Mouse (Mus musculus): ENCODE results near the gene Fbxo27.
"Not testable (repeated sequence)": the region's sequence is repeated elsewhere in the genome, so short reads cannot be mapped to it uniquely, and the experiment has no call there.

The Fbxo27 gene

DNA sequence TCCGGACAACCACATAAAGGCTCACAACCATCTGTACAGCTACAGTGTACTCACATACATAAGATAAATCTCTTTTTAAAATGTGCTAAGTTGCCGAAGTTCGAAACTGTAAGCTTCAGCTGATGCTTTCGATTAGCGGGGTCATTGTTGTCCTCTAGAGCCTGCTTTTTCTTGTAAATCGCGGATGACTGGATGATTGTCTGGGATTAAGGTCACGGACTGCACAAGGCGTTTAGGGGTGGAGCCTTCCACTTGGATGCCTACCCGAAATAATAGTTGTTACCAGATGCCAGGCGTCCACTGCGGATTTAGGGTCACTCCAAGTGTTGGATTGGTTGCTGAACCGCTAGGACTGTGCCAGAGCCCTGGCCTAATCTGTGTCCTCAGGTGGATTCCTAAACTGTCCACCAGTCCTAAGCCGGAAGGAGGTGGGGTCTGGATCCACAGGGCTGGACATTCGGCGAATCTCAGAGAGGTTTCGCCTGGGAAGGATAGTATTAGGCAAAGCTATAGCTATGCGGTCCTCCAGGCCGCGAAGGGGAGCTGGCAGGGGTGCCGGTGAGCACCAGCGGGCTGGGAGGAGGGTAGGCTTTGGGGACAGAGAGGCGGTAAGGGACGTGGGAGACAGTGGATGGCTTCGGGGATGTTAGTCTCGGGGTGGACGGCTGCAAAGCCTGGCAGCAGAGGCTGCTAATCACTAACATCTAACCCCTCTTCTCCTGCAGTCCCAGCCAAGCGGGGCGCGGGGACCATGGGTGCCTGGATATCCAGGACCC, at the start of gene Fbxo27:
TSS of gene Fbxo27 (plus strand) at position 305 of the 776 bp plus-strand sequence.
- DNase-seq (ENCODE audit: low spot score): peak; percentile 15

DNA sequence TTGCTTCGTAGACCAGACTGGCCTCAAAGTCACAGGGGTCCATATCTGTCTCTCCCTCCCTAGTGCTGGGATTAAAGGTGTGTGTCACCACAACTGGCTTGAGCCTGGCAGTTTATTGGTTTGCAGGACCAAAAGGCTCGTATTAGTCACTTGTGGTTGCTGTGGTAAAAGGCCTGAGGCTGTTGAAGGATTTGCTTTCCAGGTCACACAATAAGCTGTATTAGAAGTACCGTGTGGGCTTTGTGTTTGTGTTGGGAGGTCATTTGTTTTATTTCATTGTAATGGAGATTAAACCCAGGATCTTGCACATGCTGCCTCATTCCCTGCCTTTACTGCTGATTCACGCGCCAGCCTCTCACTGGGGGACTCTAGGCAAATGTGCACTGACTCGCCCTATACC, 47.3 kb upstream of the Fbxo27 start:
- no peak for DNase-seq (ENCODE audit: low spot score)

- DNase-seq (ENCODE audit: low spot score): no peak
Measured at GRCm38 (mm10) chr7:28645947-28646475, 46.6 kb upstream of the Fbxo27 start.

GRCm38 (mm10) chr7:28647016-28647415, 45.6 kb upstream of the Fbxo27 start:
- DNase-seq (ENCODE audit: low spot score): no peak

- DNase-seq (ENCODE audit: low spot score): no peak
Measured at GRCm38 (mm10) chr7:28651157-28651556, 41.5 kb upstream of the Fbxo27 start.

DNA sequence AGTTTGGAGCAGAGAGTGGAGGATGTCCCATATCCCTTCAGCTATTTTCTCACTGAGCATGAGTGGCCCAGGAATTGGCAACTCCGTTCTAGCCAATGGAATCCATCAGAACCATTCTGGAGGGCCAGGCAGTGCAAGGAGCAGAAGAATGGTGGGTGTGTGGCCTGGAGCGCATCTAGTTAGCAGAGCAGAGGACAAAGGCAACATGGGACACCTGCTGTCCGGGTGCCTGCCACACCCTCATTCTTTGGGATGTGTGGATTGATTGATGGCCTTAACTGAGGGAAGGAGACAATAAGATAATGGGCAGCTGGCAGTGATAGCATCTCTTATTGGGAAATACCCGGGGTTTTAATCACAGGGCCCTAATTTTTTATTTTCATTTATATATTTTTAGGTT, 36.2 kb upstream of the Fbxo27 start:
- DNase-seq (ENCODE audit: low spot score): no peak

DNA sequence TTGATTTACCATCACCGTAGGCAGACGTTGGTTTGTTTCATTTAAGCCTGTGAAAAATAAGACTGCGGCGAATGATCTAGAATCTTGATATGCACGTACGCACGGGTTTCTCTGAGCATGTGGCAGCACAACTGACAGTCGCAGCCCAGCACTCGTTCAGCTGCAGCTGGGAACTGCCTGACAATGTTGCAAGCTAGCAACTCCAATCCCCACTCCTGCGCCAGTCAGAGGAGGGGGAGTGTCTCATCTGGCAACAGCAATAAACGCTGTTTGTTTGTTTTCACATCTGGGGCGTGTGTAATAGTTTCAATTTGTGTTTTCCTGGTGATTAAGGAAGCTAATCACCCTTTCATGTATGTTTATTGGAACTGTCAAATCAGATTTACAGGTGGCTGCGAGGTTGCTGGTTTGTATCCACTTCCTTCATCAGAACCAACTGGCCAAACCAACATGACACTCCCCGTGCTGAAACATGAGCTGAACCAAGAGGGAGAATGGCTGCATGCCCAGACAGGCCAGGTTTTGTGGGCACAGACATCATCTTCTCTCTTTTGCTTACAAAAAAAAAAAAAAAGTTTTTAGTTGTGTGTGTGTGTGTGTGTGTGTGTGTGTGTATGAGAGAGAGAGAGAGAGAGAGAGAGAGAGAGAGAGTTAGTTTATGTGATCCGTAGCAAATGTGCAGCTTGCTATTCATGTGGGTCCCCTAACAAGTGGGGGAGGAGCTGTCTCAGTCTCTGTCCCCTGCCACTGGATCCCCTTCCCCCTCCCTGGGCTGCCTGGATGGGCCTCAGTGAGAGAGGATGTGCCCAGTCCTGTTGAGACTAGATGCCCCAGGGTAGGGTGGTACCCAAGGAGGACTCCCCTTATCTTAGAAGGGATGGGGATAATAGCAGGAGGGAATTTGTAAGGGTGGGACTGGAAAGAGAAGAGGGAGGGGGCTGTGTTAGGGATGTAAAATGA, 26.7 kb upstream of the Fbxo27 start:
- DNase-seq (ENCODE audit: low spot score): no peak

DNA sequence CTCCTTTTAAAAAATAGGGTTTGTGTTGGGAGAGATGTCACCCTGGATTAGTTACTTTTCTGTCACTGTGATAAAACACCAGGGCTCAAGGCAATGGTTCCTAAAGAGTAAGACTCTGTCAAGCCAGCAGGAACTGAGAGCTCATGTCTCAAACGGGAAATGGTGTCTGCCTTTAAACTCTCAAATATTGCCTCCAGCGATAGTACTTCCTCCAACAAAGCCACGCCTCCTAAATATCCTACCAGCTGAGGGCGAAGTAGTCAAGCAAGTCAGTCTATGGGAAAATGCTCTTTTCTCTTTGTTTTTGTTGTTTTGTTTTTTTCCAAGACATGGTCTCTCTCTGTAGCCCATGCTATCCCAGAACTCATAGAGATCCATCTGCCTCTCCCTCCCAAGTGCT, 21.5 kb upstream of the Fbxo27 start:
- no peak for DNase-seq (ENCODE audit: low spot score)

- no peak for DNase-seq (ENCODE audit: low spot score)
Measured at GRCm38 (mm10) chr7:28672276-28672675, 20.4 kb upstream of the Fbxo27 start.

GRCm38 (mm10) chr7:28672786-28673185, 19.9 kb upstream of the Fbxo27 start:
- not testable (repeated sequence) for DNase-seq (ENCODE audit: low spot score)

DNA sequence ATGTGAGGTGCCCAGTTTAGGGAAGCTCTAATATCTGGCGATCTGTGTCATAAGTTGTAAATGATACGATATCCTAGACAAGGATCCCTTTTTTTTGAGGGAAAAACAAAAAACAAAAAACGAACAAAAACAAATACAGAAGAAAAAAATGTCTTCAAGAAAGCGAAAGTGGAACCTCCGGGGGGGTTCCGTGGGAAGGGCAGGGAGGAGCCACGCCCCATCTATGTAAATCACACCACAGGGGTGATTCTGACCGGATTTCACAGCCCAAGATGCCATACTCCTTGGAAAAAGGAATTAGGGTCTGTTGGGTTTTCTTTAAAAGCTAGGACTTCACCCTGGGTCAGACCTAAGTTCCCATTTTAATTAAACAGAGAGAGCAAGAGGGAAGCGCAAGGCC, 17.7 kb upstream of the Fbxo27 start:
- DNase-seq (ENCODE audit: low spot score): no peak

DNA sequence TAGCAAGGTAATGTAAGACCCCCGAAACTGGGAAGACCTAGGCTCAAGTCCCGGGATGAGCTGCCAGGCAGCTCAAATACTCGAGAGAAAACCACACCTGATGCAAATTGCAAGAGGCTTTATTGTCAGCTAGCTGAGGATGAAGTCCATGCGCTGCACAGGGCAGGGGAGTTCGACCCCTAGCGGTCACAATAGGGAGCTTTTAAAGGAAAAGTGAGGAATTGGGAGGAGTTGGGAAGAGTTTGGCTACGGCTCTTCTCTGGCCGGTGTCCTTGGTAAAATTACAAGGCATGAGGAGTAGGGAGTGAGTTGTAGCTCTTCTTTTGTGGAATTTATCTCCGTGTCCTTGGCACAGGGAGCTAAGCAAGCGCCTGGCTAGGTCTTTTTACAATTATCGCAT, 16.9 kb upstream of the Fbxo27 start:
- no peak for DNase-seq (ENCODE audit: low spot score)

- DNase-seq (ENCODE audit: low spot score): no peak
Measured at GRCm38 (mm10) chr7:28676811-28677541, 15.7 kb upstream of the Fbxo27 start.

DNA sequence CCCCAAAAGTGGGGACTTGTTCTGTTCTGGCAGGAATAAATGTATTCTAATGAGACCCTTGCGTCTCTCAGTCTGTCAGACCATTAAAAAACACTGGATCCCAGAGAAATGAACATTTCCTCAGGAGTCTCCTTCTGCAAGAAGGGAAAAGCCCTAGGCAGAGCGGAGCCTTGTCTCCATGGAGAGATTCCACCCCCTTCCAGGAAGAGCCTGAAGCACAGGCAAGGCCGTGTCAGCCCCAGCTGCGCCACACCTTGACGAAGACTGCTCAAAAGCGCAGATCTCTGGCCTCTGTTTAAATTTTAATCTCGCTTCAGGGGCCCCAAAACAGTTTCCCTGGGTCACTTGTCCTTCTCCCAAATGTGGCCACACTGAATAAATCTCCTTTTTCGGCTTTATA, 15.0 kb upstream of the Fbxo27 start:
- DNase-seq (ENCODE audit: low spot score): no peak

DNA sequence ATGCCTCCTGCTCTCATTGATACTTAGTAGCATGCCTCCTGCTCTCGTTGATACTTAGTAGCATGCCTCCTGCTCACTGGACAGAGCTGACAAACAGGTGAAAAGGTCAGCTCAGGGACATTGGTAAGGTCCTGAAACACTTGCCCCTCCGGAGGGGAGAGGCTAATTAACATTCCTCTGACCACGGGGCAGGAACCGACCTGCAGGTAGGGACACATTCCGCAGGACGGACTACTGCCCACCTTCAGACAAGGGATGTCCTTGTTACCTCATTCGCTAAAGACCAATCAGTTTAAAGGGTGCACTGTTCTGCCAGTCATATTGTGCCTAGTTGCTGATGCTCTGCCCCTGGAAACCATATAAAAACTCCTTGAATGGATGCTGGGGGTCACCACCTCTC, 1.6 kb upstream of the Fbxo27 start:
- no peak for DNase-seq (ENCODE audit: low spot score)

DNA sequence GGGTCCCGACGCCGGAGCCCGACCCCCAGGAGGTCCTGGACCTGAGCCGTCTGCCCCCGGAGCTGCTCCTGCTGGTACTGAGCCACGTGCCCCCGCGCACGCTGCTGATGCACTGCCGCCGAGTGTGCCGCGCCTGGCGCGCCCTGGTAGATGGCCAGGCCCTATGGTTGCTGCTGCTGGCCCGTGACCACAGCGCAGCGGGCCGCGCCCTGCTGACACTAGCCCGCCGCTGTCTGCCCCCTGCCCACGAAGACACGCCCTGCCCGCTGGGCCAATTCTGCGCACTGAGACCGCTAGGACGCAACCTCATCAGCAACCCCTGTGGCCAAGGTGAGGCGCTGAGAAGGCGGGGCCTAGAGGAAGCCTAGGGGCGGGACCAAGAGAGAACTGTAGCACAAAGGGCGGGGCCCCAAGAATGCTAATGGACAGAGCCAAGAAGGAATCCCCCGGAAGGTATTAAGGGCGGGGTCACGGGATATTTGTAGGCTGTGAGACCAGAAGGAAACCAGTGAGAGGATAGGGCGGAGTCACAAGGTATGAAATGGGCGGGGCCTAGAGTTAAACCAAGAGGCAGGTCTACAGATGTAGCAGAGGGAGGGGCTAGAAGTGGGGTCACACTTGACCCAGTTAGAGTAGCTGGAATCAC, 795 bp downstream of the Fbxo27 start:
- DNase-seq (ENCODE audit: low spot score): peak; percentile 31

- DNase-seq (ENCODE audit: low spot score): no peak
Measured at GRCm38 (mm10) chr7:28694423-28694822, 1.8 kb downstream of the Fbxo27 start.

DNA sequence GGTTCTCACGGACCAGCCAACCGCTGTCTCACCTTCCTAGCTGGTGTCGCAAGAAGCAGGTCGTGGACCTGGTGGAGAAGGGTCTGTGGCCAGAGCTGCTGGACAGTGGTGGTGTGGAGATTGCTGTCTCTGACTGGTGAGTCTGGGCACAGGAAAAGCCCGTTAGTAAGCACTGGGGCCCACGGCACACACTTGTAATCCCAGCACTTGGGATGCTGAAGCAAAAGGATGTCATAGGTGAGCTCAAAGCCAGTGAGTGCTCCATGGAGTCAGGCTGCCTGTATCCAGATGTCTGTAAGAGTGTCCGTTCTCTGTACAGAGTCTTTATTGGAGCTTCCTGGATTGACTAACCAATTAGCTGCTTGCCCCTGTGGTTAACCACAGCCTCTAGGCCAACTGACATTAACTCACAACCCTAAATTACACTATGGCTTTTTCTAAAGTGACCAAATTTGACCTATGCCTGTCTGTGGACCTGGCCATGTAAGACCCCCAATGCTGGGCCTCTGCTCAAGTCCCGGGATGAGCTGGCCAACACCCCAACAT, 2.4 kb downstream of the Fbxo27 start:
- no peak for DNase-seq (ENCODE audit: low spot score)

GRCm38 (mm10) chr7:28697277-28697676, 4.6 kb downstream of the Fbxo27 start:
- DNase-seq (ENCODE audit: low spot score): no peak

DNA sequence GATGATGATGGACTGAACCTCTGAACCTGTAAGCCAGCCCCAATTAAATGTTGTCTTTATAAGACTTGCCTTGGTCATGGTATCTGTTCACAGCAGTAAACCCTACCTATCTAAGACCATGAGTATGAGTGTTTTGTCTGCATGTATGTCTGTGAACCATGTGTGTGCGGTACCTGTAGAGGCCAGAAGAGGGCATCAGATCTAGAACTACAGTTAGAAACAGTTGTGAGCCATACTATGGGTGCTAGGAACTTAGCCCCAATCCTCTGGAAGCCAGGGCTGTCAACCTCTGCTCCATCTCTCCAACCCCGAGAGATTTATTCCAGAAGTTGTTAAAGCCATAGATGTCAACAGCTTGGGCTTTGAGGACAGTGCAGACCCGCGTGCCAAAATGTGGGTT, 7.6 kb downstream of the Fbxo27 start:
- no peak for DNase-seq (ENCODE audit: low spot score)

- DNase-seq (ENCODE audit: low spot score): not testable (repeated sequence)
Measured at GRCm38 (mm10) chr7:28701306-28701705, 8.7 kb downstream of the Fbxo27 start.

All from ovary, postnatal 10 days (tissue).